Mouse (Mus musculus): ENCODE data around the gene Tmem26. TPM values are rescaled to one million over a fixed set of nuclear protein-coding genes. Genes with fewer than 3 reads are reported as not detected.

Tmem26 gene
- polyA plus RNA-seq, 1 experiment from 2014 or later, result 42.0 TPM

- Histone ChIP-seq H3K9me3 (no peaks in the 10 kb centered on the region), H3K36me3 (peaks cover 8% of the 10 kb centered on the region; the same call in 1 of the 2 replicates), H3K27me3 (no peaks in the 10 kb centered on the region), H3K4me3 (replicated peaks) (no peak overlapping the region), H3K4me1 (replicated peaks) (no peaks in the 10 kb centered on the region; the same call in 1 of the 2 replicates), H3K9ac (replicated peaks) (no peak overlapping the region), H3K4me2 (no peak overlapping the region), H3K27ac (peak overlapping the region; percentile 68; the same call in 1 of the 2 replicates)
- no peak for ATAC-seq (ENCODE audit: insufficient number of reproducible peaks, insufficient read depth, low FRiP score, low TSS enrichment, low read depth)
- WGBS, result 27% methylated on average over 5 of the region's 5 CpGs
Measured at GRCm38 (mm10) chr10:68759238-68759637, 35.8 kb downstream of the Tmem26 start.

DNA sequence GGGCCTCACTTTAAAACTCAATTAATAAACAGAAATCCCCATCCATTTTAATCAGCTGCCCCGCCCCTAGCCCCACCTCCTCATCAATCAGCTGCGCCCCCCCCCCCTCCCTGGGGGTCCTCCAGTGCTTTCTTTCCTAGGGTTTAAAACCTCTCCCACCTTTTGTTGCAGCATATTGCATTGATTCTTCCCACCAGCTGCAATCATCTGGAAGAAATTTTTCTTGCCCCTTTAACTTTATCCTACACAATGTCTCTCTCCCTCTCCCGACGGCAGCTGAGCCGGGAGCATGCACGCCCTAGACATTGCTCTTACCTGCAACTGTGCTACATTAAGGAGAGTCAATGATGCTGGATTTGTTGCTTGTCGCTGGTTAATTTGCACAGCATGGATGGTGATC lies 36.3 kb downstream of the Tmem26 start:
- H3K36me3 ChIP-seq, result peaks cover 8% of the 10 kb centered on the region; the same call in 1 of the 2 replicates
- peak overlapping the region; percentile 68 for H3K27ac ChIP-seq
- no peak overlapping the region for H3K4me3 ChIP-seq (replicated peaks)
- no peak overlapping the region for H3K4me2 ChIP-seq
- ATAC-seq (ENCODE audit: insufficient number of reproducible peaks, insufficient read depth, low FRiP score, low TSS enrichment, low read depth), result no peak
- H3K27me3 ChIP-seq, result no peaks in the 10 kb centered on the region
- no peaks in the 10 kb centered on the region for H3K9me3 ChIP-seq
- H3K4me1 ChIP-seq (replicated peaks), result no peaks in the 10 kb centered on the region; the same call in 1 of the 2 replicates
- no peak overlapping the region for H3K9ac ChIP-seq (replicated peaks)
- 41% methylated on average over 7 of the region's 7 CpGs for WGBS

GRCm38 (mm10) chr10:68781067-68781868 lies 57.8 kb downstream of the Tmem26 start:
- Histone ChIP-seq H3K4me3 (replicated peaks) (no peak overlapping the region), H3K4me2 (no peak overlapping the region), H3K4me1 (replicated peaks) (peaks cover 3% of the 10 kb centered on the region; the same call in 1 of the 2 replicates), H3K9ac (replicated peaks) (no peak overlapping the region), H3K9me3 (no peaks in the 10 kb centered on the region), H3K27me3 (no peaks in the 10 kb centered on the region), H3K36me3 (peaks cover 20% of the 10 kb centered on the region), H3K27ac (peak overlapping the region; percentile 60; the same call in 1 of the 2 replicates)
- no peak for ATAC-seq (ENCODE audit: insufficient number of reproducible peaks, insufficient read depth, low FRiP score, low TSS enrichment, low read depth)
- WGBS, result 82% methylated on average over 9 of the region's 9 CpGs

- Histone ChIP-seq H3K4me1 (replicated peaks) (peaks cover 3% of the 10 kb centered on the region; the same call in 1 of the 2 replicates), H3K27ac (no peak overlapping the region), H3K36me3 (peaks cover 18% of the 10 kb centered on the region), H3K27me3 (no peaks in the 10 kb centered on the region), H3K9me3 (no peaks in the 10 kb centered on the region), H3K4me2 (no peak overlapping the region), H3K4me3 (replicated peaks) (no peak overlapping the region), H3K9ac (replicated peaks) (no peak overlapping the region)
- 48% methylated on average over 6 of the region's 6 CpGs for WGBS
- ATAC-seq (ENCODE audit: insufficient number of reproducible peaks, insufficient read depth, low FRiP score, low TSS enrichment, low read depth), result no peak
Measured at GRCm38 (mm10) chr10:68782724-68783123, 59.3 kb downstream of the Tmem26 start.

GRCm38 (mm10) chr10:68783856-68784255 lies 60.4 kb downstream of the Tmem26 start:
- Histone ChIP-seq H3K4me1 (replicated peaks) (peaks cover 3% of the 10 kb centered on the region; the same call in 1 of the 2 replicates), H3K4me3 (replicated peaks) (no peak overlapping the region), H3K36me3 (peaks cover 10% of the 10 kb centered on the region), H3K27me3 (no peaks in the 10 kb centered on the region), H3K27ac (no peak overlapping the region), H3K9me3 (no peaks in the 10 kb centered on the region), H3K4me2 (no peak overlapping the region), H3K9ac (replicated peaks) (no peak overlapping the region)
- 74% methylated on average over 2 of the region's 2 CpGs for WGBS
- no peak for ATAC-seq (ENCODE audit: insufficient number of reproducible peaks, insufficient read depth, low FRiP score, low TSS enrichment, low read depth)

DNA sequence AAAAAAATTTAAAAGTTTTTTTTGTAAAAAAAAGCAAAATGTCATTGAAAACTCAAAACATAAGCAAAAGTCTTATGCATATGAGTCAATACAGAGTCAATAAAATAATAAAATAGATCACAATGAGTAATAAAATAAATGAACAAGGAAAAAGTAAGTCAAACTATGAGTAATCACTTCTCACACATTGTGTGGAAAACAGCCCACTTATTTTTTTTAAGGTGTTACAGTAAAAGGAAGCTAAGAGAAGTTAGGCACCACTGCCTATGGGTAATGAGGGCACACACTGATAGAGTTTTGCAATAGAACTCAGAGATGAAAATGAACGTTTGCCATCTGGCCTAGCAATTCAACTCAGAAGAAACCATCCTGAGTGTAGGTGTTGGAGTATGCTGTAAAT lies 61.0 kb downstream of the Tmem26 start:
- Histone ChIP-seq H3K9ac (replicated peaks) (no peak overlapping the region), H3K4me2 (no peak overlapping the region), H3K4me3 (replicated peaks) (no peak overlapping the region), H3K27ac (no peak overlapping the region), H3K36me3 (peaks cover 4% of the 10 kb centered on the region; the same call in 1 of the 2 replicates), H3K9me3 (no peaks in the 10 kb centered on the region), H3K4me1 (replicated peaks) (peaks cover 3% of the 10 kb centered on the region; the same call in 1 of the 2 replicates), H3K27me3 (no peaks in the 10 kb centered on the region)
- ATAC-seq (ENCODE audit: insufficient number of reproducible peaks, insufficient read depth, low FRiP score, low TSS enrichment, low read depth), result no peak
- 72% methylated on average over 1 of the region's 1 CpGs for WGBS

- peaks cover 10% of the 10 kb centered on the region for H3K4me1 ChIP-seq (replicated peaks)
- H3K9ac ChIP-seq (replicated peaks), result no peak overlapping the region
- H3K4me3 ChIP-seq (replicated peaks), result no peak overlapping the region
- WGBS, result 21% methylated on average over 3 of the region's 3 CpGs
- ATAC-seq (ENCODE audit: insufficient number of reproducible peaks, insufficient read depth, low FRiP score, low TSS enrichment, low read depth), result no peak
- no peaks in the 10 kb centered on the region for H3K36me3 ChIP-seq
- H3K27ac ChIP-seq, result no peak overlapping the region
- H3K4me2 ChIP-seq, result no peak overlapping the region
- H3K9me3 ChIP-seq, result no peaks in the 10 kb centered on the region
- H3K27me3 ChIP-seq, result peaks cover 3% of the 10 kb centered on the region; the same call in 1 of the 2 replicates
Measured at GRCm38 (mm10) chr10:68795466-68795865, 72.0 kb downstream of the Tmem26 start.

- H3K4me1 ChIP-seq (replicated peaks), result peaks cover 13% of the 10 kb centered on the region
- no peak overlapping the region for H3K9ac ChIP-seq (replicated peaks)
- H3K4me3 ChIP-seq (replicated peaks), result no peak overlapping the region
- no peak for ATAC-seq (ENCODE audit: insufficient number of reproducible peaks, insufficient read depth, low FRiP score, low TSS enrichment, low read depth)
- H3K36me3 ChIP-seq, result no peaks in the 10 kb centered on the region
- 0 out of 2 replicates have a peak overlapping the region, but pooled peaks have one; percentile 9 for H3K27ac ChIP-seq
- peaks cover 3% of the 10 kb centered on the region; the same call in 1 of the 2 replicates for H3K27me3 ChIP-seq
- 53% methylated on average over 7 of the region's 7 CpGs for whole genome bisulfite sequencing
- H3K4me2 ChIP-seq, result no peak overlapping the region
- no peaks in the 10 kb centered on the region for H3K9me3 ChIP-seq
Measured at GRCm38 (mm10) chr10:68799883-68800282, 76.4 kb downstream of the Tmem26 start.

GRCm38 (mm10) chr10:68800339-68800738 lies 76.9 kb downstream of the Tmem26 start:
- Histone ChIP-seq H3K27ac (no peak overlapping the region), H3K4me1 (replicated peaks) (peaks cover 12% of the 10 kb centered on the region), H3K4me3 (replicated peaks) (no peak overlapping the region), H3K27me3 (peaks cover 3% of the 10 kb centered on the region; the same call in 1 of the 2 replicates), H3K9me3 (no peaks in the 10 kb centered on the region), H3K36me3 (no peaks in the 10 kb centered on the region), H3K9ac (replicated peaks) (no peak overlapping the region), H3K4me2 (peak overlapping the region; percentile 24; the same call in 1 of the 2 replicates)
- peak; percentile 47; the same call in 1 of the 2 replicates for ATAC-seq (ENCODE audit: insufficient number of reproducible peaks, insufficient read depth, low FRiP score, low TSS enrichment, low read depth)
- 50% methylated on average over 7 of the region's 7 CpGs for WGBS

- WGBS, result 78% methylated on average over 1 of the region's 1 CpGs
- ATAC-seq (ENCODE audit: insufficient number of reproducible peaks, insufficient read depth, low FRiP score, low TSS enrichment, low read depth), result no peak
- H3K4me3 ChIP-seq (replicated peaks), result no peak overlapping the region
- H3K4me1 ChIP-seq (replicated peaks), result no peaks in the 10 kb centered on the region
- H3K27ac ChIP-seq, result no peak overlapping the region
- no peak overlapping the region for H3K9ac ChIP-seq (replicated peaks)
- H3K27me3 ChIP-seq, result no peaks in the 10 kb centered on the region
- 0 out of 2 replicates have a peak, but pooled peaks cover 3% of the 10 kb centered on the region for H3K9me3 ChIP-seq
- H3K36me3 ChIP-seq, result no peaks in the 10 kb centered on the region
- no peak overlapping the region for H3K4me2 ChIP-seq
Measured at GRCm38 (mm10) chr10:68806328-68806727, 82.9 kb downstream of the Tmem26 start.

- Histone ChIP-seq H3K36me3 (no peaks in the 10 kb centered on the region), H3K4me1 (replicated peaks) (no peaks in the 10 kb centered on the region), H3K9me3 (0 out of 2 replicates have a peak, but pooled peaks cover 3% of the 10 kb centered on the region), H3K27ac (peak overlapping the region; percentile 23; the same call in 1 of the 2 replicates), H3K4me2 (no peak overlapping the region), H3K4me3 (replicated peaks) (no peak overlapping the region), H3K9ac (replicated peaks) (no peak overlapping the region), H3K27me3 (no peaks in the 10 kb centered on the region)
- ATAC-seq (ENCODE audit: insufficient number of reproducible peaks, insufficient read depth, low FRiP score, low TSS enrichment, low read depth), result peak; percentile 80; the same call in 1 of the 2 replicates
- WGBS, result 62% methylated on average over 5 of the region's 5 CpGs
Measured at GRCm38 (mm10) chr10:68810958-68811357, 87.5 kb downstream of the Tmem26 start.
